Mouse (Mus musculus): ENCODE measurements around the gene Bpifb2.
"Not testable (repeated sequence)": the region's sequence is repeated elsewhere in the genome, so short reads cannot be mapped to it uniquely, and the experiment has no call there.

Bpifb2 gene

GRCm38 (mm10) chr2:153874745-153875144 lies at the start of gene Bpifb2:
TSS of gene Bpifb2 (plus strand) at chr2:153875045.
- CTCF ChIA-PET: no interaction called here

- CTCF ChIA-PET: not testable (repeated sequence)
Measured at GRCm38 (mm10) chr2:153825900-153826299, 48.9 kb upstream of the Bpifb2 start.

GRCm38 (mm10) chr2:153827171-153827830 lies 47.5 kb upstream of the Bpifb2 start:
- CTCF ChIA-PET: no interaction called here

- CTCF ChIA-PET: no interaction called here
Measured at GRCm38 (mm10) chr2:153828704-153829103, 46.1 kb upstream of the Bpifb2 start.

GRCm38 (mm10) chr2:153833291-153833690 lies 41.6 kb upstream of the Bpifb2 start:
- CTCF ChIA-PET: no interaction called here

GRCm38 (mm10) chr2:153842854-153843253 lies 32.0 kb upstream of the Bpifb2 start:
- CTCF ChIA-PET: no interaction called here

- CTCF ChIA-PET: no interaction called here
Measured at GRCm38 (mm10) chr2:153848389-153848788, 26.5 kb upstream of the Bpifb2 start.

GRCm38 (mm10) chr2:153850351-153851029 lies 24.4 kb upstream of the Bpifb2 start:
- CTCF ChIA-PET: no interaction called here

GRCm38 (mm10) chr2:153851030-153851360 lies 23.9 kb upstream of the Bpifb2 start:
- CTCF ChIA-PET: no interaction called here

GRCm38 (mm10) chr2:153853544-153853943 lies 21.3 kb upstream of the Bpifb2 start:
- CTCF ChIA-PET: no interaction called here

- CTCF ChIA-PET: no interaction called here
Measured at GRCm38 (mm10) chr2:153859581-153859980, 15.3 kb upstream of the Bpifb2 start.

GRCm38 (mm10) chr2:153860315-153860714 lies 14.5 kb upstream of the Bpifb2 start:
- CTCF ChIA-PET: no interaction called here

GRCm38 (mm10) chr2:153860715-153861114 lies 14.1 kb upstream of the Bpifb2 start:
- CTCF ChIA-PET: no interaction called here

- CTCF ChIA-PET: no interaction called here
Measured at GRCm38 (mm10) chr2:153861960-153862359, 12.9 kb upstream of the Bpifb2 start.

- CTCF ChIA-PET: no interaction called here
Measured at GRCm38 (mm10) chr2:153870984-153871383, 3.9 kb upstream of the Bpifb2 start, which contains the start of gene Sun5. TSS of gene Sun5 (minus strand) at chr2:153871084.

GRCm38 (mm10) chr2:153899111-153899510 lies 24.3 kb downstream of the Bpifb2 start:
- CTCF ChIA-PET: no interaction called here

GRCm38 (mm10) chr2:153900088-153900487 lies 25.2 kb downstream of the Bpifb2 start, which contains the start of gene Bpifb6:
TSS of gene Bpifb6 (plus strand) at chr2:153900388.
- CTCF ChIA-PET: no interaction called here

- CTCF ChIA-PET: no interaction called here
Measured at GRCm38 (mm10) chr2:153902726-153903125, 27.9 kb downstream of the Bpifb2 start.

- CTCF ChIA-PET: no interaction called here
Measured at GRCm38 (mm10) chr2:153906626-153907025, 31.8 kb downstream of the Bpifb2 start.

- CTCF ChIA-PET: no interaction called here
Measured at GRCm38 (mm10) chr2:153914151-153914550, 39.3 kb downstream of the Bpifb2 start.

GRCm38 (mm10) chr2:153917930-153918329 lies 43.1 kb downstream of the Bpifb2 start, which contains the start of gene Bpifb3:
TSS of gene Bpifb3 (plus strand) at chr2:153918230.
- CTCF ChIA-PET: interaction anchor here (0.6 kb wide), 1 partner anchor 36 kb away, joined by 4 read pairs; no protein-coding TSS in a partner anchor

- CTCF ChIA-PET: no interaction called here
Measured at GRCm38 (mm10) chr2:153921246-153921645, 46.4 kb downstream of the Bpifb2 start.

GRCm38 (mm10) chr2:153929871-153930413 lies 55.1 kb downstream of the Bpifb2 start:
- CTCF ChIA-PET: no interaction called here

Data from spleen, embryonic (tissue).